Mouse (Mus musculus) kidney, embryonic 16.5 days (tissue): Measurements from ENCODE around the gene Fam129a. TPM values are rescaled to one million over a fixed set of nuclear protein-coding genes. Genes with fewer than 3 reads are reported as not detected.
"Not testable (repeated sequence)": the region's sequence is repeated elsewhere in the genome, so short reads cannot be mapped to it uniquely, and the experiment has no call there.

Experiments used
- ATAC-seq: fragments of 200-750 bp; cut with Nextera tagmentation; 2 replicates; pipeline ENCODE4 v1.8.0; 2017; ENCODE audit warnings: moderate TSS enrichment; ENCODE audit not compliant: low FRiP score, low TSS enrichment
- H3K27ac ChIP-seq: fragments of 300-500 bp; sonication (generic); 2 replicates; pipeline ENCODE4 v1.5.1; 2014; ENCODE audit warnings: low read length
- H3K27me3 ChIP-seq: fragments of 300-500 bp; sonication (generic); 2 replicates; pipeline ENCODE4 v1.6.1; 2014; ENCODE audit warnings: low read length, control low read depth, mixed read lengths; ENCODE audit not compliant: insufficient read depth
- H3K36me3 ChIP-seq: fragments of 300-500 bp; sonication (generic); 2 replicates; pipeline ENCODE4 v1.6.1; 2014; ENCODE audit warnings: low read length, control low read depth, mixed read lengths; ENCODE audit not compliant: insufficient read depth
- H3K4me1 ChIP-seq: fragments of 300-500 bp; sonication (generic); 2 replicates; pipeline ENCODE4 v1.6.1; 2014; ENCODE audit warnings: low read length, control low read depth, mixed read lengths; ENCODE audit not compliant: insufficient read depth
- H3K4me2 ChIP-seq: fragments of 300-500 bp; sonication (generic); replicated peaks from 2 replicates; pipeline ENCODE4 v1.6.1; 2014; ENCODE audit warnings: low read depth, low read length
- H3K4me3 ChIP-seq: fragments of 300-500 bp; sonication (generic); 2 replicates; pipeline ENCODE4 v1.5.1; 2014; ENCODE audit warnings: mild to moderate bottlenecking, low read length
- H3K9ac ChIP-seq: fragments of 300-500 bp; sonication (generic); replicated peaks from 2 replicates; pipeline ENCODE4 v1.6.1; 2014; ENCODE audit warnings: low read length
- H3K9me3 ChIP-seq: fragments of 300-500 bp; sonication (generic); 2 replicates; pipeline ENCODE4 v1.6.1; 2016; ENCODE audit warnings: low read length, control low read depth
- WGBS: fragments of 180-500 bp; shearing (Covaris S2); extraction: QIAGEN DNeasy Blood & Tissue Kit; methylation state at CpG from one replicate; pipeline ENCODE4 v1.1.7; 2014; 5-methylcytosine and 5-hydroxymethylcytosine counted together
- polyA plus RNA-seq: library from polyadenylated mRNA; unstranded; fragments of >200 nt; fragmentation: Nextera tagmentation; extraction: Ambion mirVana; gene quantifications from 2 replicates; pipeline ENCODE4 v1.2.1, GENCODE M21; 2015

Gene Fam129a
- polyA plus RNA-seq, 1 experiment from 2014 or later, result 11.8 TPM

DNA sequence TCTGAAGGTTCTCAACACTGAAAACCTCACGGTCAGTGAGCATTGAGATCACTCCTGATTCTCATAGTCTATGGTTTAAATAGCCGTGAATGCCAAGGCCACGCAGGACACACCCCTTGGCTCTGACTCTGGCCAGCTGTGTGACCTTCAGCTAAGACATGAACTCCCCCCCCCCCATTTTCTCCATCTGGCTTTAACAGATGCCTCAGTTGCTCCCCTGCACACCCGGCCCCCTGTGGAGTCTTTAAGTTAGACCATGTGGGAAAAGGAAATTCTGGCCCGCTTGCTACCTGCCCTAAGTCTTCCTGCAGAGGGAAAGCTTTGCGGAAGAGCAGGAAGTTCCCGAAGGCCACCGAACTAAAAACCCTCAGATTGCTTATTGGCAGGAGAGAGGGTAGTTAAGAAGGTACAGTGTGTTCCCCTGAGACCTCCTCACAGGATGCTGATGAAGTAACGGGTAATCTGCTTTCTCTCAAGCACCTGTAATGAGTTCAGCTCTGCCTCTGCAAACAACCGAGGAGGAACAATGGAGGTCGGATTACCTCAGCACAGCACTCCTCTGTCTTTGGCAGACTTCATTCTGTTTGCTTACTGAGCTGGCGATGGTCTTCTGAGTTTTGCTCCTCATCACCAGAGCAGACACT lies 114.8 kb downstream of the Fam129a start:
- H3K4me3 ChIP-seq, result no peak overlapping the region
- no peak overlapping the region for H3K27ac ChIP-seq
- H3K9ac ChIP-seq, result no peak overlapping the region
- 28% methylated on average over 12 of the region's 12 CpGs for WGBS
- no peaks in the 10 kb centered on the region for H3K9me3 ChIP-seq
- H3K27me3 ChIP-seq, result no peaks in the 10 kb centered on the region
- no peak for ATAC-seq
- no peaks in the 10 kb centered on the region for H3K36me3 ChIP-seq
- peaks cover 31% of the 10 kb centered on the region for H3K4me1 ChIP-seq
- H3K4me2 ChIP-seq, result no peak overlapping the region

DNA sequence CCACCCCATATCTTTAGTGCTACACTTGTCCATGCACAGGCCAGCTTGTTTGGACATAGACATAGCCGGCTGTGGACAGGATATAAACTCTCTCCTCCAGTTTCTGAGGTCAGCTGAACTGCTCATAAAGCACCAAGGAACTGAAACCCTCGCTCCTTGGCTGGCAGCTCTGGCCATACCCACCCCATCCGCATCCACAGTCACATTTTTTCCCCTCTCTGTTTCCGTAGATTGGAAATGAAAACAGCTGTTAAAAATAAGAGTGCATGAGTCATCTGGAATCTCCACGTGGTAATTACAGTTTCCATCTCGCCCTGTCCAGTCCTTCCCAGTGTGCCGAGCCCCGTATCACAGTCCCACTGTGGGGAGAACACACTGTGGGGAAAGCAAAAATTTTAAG lies 115.7 kb downstream of the Fam129a start:
- H3K4me3 ChIP-seq, result no peak overlapping the region
- no peaks in the 10 kb centered on the region for H3K27me3 ChIP-seq
- H3K4me2 ChIP-seq, result peak overlapping the region; percentile 24; the same call in 1 of the 2 replicates
- ATAC-seq, result peak; percentile 72
- H3K27ac ChIP-seq, result 0 out of 2 replicates have a peak overlapping the region, but pooled peaks have one; percentile 17
- H3K36me3 ChIP-seq, result no peaks in the 10 kb centered on the region
- WGBS, result 22% methylated on average over 8 of the region's 8 CpGs
- peaks cover 31% of the 10 kb centered on the region for H3K4me1 ChIP-seq
- no peaks in the 10 kb centered on the region for H3K9me3 ChIP-seq
- H3K9ac ChIP-seq, result no peak overlapping the region

- Histone ChIP-seq H3K9me3 (no peaks in the 10 kb centered on the region), H3K4me3 (no peak overlapping the region), H3K27me3 (no peaks in the 10 kb centered on the region), H3K36me3 (no peaks in the 10 kb centered on the region), H3K9ac (no peak overlapping the region), H3K27ac (no peak overlapping the region), H3K4me1 (peaks cover 33% of the 10 kb centered on the region), H3K4me2 (no peak overlapping the region)
- ATAC-seq, result no peak
- WGBS, result 77% methylated on average over 5 of the region's 5 CpGs
Observed at GRCm38 (mm10) chr1:151689032-151689431, 118.0 kb downstream of the Fam129a start.

DNA sequence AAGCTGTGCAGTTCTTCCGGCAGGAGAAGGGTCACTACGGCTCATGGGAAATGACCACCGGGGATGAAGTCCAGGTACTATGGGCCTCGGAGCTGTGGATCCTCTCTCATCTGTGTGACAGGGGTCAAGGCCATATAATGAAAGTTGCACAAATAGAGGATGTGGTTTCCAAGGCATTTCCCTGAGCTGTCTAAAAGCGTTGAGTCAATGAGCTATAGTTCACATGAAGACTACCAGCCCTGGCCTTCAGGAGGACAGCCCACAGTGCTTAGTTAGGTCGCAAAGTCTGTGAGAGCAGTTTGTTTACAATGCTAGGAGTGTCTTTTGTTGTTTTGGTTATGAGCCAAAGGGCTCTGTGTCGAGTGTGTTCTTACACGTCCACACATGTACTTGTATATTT lies 118.6 kb downstream of the Fam129a start:
- Histone ChIP-seq H3K9ac (no peak overlapping the region), H3K27me3 (no peaks in the 10 kb centered on the region), H3K4me2 (no peak overlapping the region), H3K4me1 (peaks cover 29% of the 10 kb centered on the region), H3K4me3 (no peak overlapping the region), H3K9me3 (no peaks in the 10 kb centered on the region), H3K36me3 (no peaks in the 10 kb centered on the region), H3K27ac (no peak overlapping the region)
- WGBS, result 47% methylated on average over 8 of the region's 8 CpGs
- no peak for ATAC-seq

DNA sequence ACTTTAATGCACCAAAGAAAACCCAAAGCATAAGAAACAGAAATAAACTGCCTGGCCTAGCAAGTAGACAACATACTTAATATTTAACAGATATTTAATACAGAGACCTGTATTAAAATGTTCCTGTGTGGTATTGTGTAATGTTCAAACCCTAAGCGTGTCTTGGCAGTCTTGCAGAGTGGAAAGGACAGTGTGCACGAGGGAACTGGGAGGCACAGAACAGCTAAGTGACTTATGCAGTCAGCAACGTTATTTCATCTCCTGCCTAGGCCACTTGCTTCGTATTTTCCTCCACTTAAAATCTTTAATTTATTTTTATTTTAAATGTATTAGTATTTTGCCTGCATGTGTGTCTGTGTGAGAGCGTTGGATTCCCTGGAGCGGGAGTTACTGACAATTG lies 119.1 kb downstream of the Fam129a start:
- 75% methylated on average over 6 of the region's 6 CpGs for WGBS
- no peaks in the 10 kb centered on the region for H3K27me3 ChIP-seq
- no peak overlapping the region for H3K4me2 ChIP-seq
- no peaks in the 10 kb centered on the region for H3K9me3 ChIP-seq
- no peaks in the 10 kb centered on the region for H3K36me3 ChIP-seq
- H3K4me1 ChIP-seq, result peaks cover 24% of the 10 kb centered on the region
- no peak overlapping the region for H3K27ac ChIP-seq
- H3K4me3 ChIP-seq, result no peak overlapping the region
- no peak for ATAC-seq
- no peak overlapping the region for H3K9ac ChIP-seq

GRCm38 (mm10) chr1:151690583-151691193 lies 119.7 kb downstream of the Fam129a start:
- 70% methylated on average over 7 of the region's 7 CpGs for WGBS
- Histone ChIP-seq H3K4me2 (no peak overlapping the region), H3K27me3 (no peaks in the 10 kb centered on the region), H3K9ac (no peak overlapping the region), H3K27ac (no peak overlapping the region), H3K36me3 (no peaks in the 10 kb centered on the region), H3K4me1 (peaks cover 21% of the 10 kb centered on the region), H3K4me3 (no peak overlapping the region), H3K9me3 (no peaks in the 10 kb centered on the region)
- no peak for ATAC-seq

- not testable (repeated sequence) for H3K9ac ChIP-seq, H3K9me3 ChIP-seq, H3K27ac ChIP-seq, H3K4me1 ChIP-seq, H3K4me2 ChIP-seq, H3K27me3 ChIP-seq, H3K4me3 ChIP-seq, H3K36me3 ChIP-seq
- ATAC-seq, result peak; percentile 85
- 37% methylated on average over 6 of the region's 6 CpGs for WGBS
Observed at GRCm38 (mm10) chr1:151692867-151693266, 121.9 kb downstream of the Fam129a start.

DNA sequence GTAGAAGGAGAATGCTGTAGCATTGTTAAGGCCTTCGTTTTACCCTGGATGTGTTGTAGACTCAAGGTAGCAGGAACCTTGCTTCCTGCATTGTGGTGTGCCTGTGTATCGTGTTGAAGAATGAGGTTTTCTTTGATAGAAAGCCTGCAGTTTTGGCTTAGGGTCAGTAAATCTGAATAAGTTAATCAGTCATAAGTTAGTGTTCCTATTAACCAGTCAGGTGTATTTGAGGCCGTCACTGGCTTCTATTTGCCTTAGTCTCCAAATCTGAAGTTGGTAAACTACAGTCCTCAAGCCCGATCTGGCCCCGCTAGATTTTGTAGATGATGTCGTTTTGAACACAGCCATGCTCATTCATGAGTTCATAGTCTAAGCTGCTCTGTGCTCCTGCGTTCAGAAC lies 125.8 kb downstream of the Fam129a start:
- Histone ChIP-seq H3K27me3 (no peaks in the 10 kb centered on the region), H3K4me1 (peaks cover 3% of the 10 kb centered on the region; the same call in 1 of the 2 replicates), H3K9ac (no peak overlapping the region), H3K27ac (no peak overlapping the region), H3K9me3 (no peaks in the 10 kb centered on the region), H3K4me3 (no peak overlapping the region), H3K36me3 (no peaks in the 10 kb centered on the region), H3K4me2 (no peak overlapping the region)
- WGBS, result 76% methylated on average over 7 of the region's 7 CpGs
- ATAC-seq, result no peak

- Histone ChIP-seq H3K9me3 (no peaks in the 10 kb centered on the region), H3K4me1 (peaks cover 2% of the 10 kb centered on the region; the same call in 1 of the 2 replicates), H3K36me3 (no peaks in the 10 kb centered on the region), H3K9ac (no peak overlapping the region), H3K4me2 (no peak overlapping the region), H3K27ac (no peak overlapping the region), H3K27me3 (no peaks in the 10 kb centered on the region), H3K4me3 (no peak overlapping the region)
- ATAC-seq, result no peak
- WGBS, result 75% methylated on average over 7 of the region's 7 CpGs
Observed at GRCm38 (mm10) chr1:151697901-151698641, 127.1 kb downstream of the Fam129a start.

DNA sequence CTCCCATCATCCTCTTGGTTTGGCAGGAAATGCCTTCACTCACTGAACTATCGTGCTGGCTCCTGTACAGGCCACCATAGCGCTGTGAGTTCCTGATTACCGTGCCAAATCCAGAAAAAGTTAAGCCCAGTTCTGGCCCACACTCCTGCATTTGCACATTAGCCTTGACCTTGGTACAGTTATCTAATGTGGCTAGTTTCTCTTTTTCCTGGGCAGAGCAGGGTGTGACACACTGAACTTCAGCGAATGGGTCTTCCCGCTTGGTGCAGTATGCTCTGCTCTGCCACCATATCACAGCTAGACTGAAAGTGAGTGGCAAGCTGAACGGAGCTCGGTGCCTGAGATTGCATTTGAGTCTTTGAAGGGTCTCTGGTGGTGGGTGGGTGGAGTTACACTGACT lies 128.4 kb downstream of the Fam129a start:
- Histone ChIP-seq H3K9ac (no peak overlapping the region), H3K4me3 (no peak overlapping the region), H3K27me3 (no peaks in the 10 kb centered on the region), H3K4me1 (no peaks in the 10 kb centered on the region), H3K4me2 (no peak overlapping the region), H3K36me3 (no peaks in the 10 kb centered on the region), H3K9me3 (no peaks in the 10 kb centered on the region), H3K27ac (no peak overlapping the region)
- WGBS, result 71% methylated on average over 7 of the region's 7 CpGs
- no peak for ATAC-seq
